Mouse (Mus musculus): ENCODE measurements at regions not wholly inside any gene's neighbourhood (a gene's known extent, or its start where the extent isn't known, plus 50 kb on each side); places are given as distances from the start of the nearest gene placed in this dataset.

GRCm38 (mm10) chr10:66780335-66781170 lies 315.4 kb upstream of the Jmjd1c start:
- Histone ChIP-seq H3K27me3 (ENCODE audit: low read depth, poor library complexity, severe bottlenecking) (no peaks in the 10 kb centered on the region), H3K9me3 (replicated peaks) (no peaks in the 10 kb centered on the region), H3K4me3 (no peak overlapping the region), H3K36me3 (no peaks in the 10 kb centered on the region), H3K27ac (peak overlapping the region; percentile 14; the same call in 1 of the 2 replicates), H3K4me1 (peaks cover 4% of the 10 kb centered on the region; the same call in 1 of the 2 replicates)
- peak; percentile 27 for DNase-seq (ENCODE audit: low spot score)
- WGBS = 83% methylated on average over 11 of the region's 11 CpGs

DNA sequence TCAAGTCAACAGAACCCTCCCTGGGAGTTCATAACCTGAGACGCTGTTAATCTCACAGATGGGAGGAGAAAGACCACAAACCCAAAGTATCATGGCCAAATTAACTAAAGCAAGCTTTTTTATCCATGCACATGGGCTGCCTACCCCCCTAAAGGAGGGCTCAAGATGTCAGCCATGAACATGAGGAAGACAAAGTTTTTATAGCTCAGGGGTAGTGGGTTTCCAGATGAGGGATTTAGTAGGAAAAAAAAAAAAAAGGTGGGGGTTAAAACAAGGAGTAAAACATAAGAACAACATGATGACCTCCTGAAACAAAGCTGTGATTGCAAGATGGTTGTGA lies 314.8 kb upstream of the Jmjd1c start:
- Histone ChIP-seq H3K4me1 (peaks cover 4% of the 10 kb centered on the region; the same call in 1 of the 2 replicates), H3K36me3 (no peaks in the 10 kb centered on the region), H3K4me3 (no peak overlapping the region), H3K27ac (no peak overlapping the region), H3K27me3 (ENCODE audit: low read depth, poor library complexity, severe bottlenecking) (no peaks in the 10 kb centered on the region), H3K9me3 (replicated peaks) (no peaks in the 10 kb centered on the region)
- WGBS = 87% methylated on average over 1 of the region's 1 CpGs
- no peak for DNase-seq (ENCODE audit: low spot score)

GRCm38 (mm10) chr10:66782025-66782424 lies 313.9 kb upstream of the Jmjd1c start:
- H3K9me3 ChIP-seq (replicated peaks) = no peaks in the 10 kb centered on the region
- H3K4me1 ChIP-seq = peaks cover 4% of the 10 kb centered on the region; the same call in 1 of the 2 replicates
- H3K27ac ChIP-seq = no peak overlapping the region
- peak; percentile 23 for DNase-seq (ENCODE audit: low spot score)
- no peaks in the 10 kb centered on the region for H3K36me3 ChIP-seq
- WGBS = 91% methylated on average over 5 of the region's 5 CpGs
- no peaks in the 10 kb centered on the region for H3K27me3 ChIP-seq (ENCODE audit: low read depth, poor library complexity, severe bottlenecking)
- H3K4me3 ChIP-seq = no peak overlapping the region

GRCm38 (mm10) chr10:66787812-66788211 lies 308.1 kb upstream of the Jmjd1c start:
- H3K4me1 ChIP-seq = no peaks in the 10 kb centered on the region
- peak; percentile 18 for DNase-seq (ENCODE audit: low spot score)
- H3K4me3 ChIP-seq = no peak overlapping the region
- no peaks in the 10 kb centered on the region for H3K9me3 ChIP-seq (replicated peaks)
- H3K27ac ChIP-seq = no peak overlapping the region
- H3K36me3 ChIP-seq = no peaks in the 10 kb centered on the region
- WGBS = 90% methylated on average over 7 of the region's 7 CpGs
- no peaks in the 10 kb centered on the region for H3K27me3 ChIP-seq (ENCODE audit: low read depth, poor library complexity, severe bottlenecking)

- WGBS = 91% methylated on average over 9 of the region's 9 CpGs
- no peaks in the 10 kb centered on the region for H3K27me3 ChIP-seq (ENCODE audit: low read depth, poor library complexity, severe bottlenecking)
- H3K36me3 ChIP-seq = no peaks in the 10 kb centered on the region
- no peak overlapping the region for H3K4me3 ChIP-seq
- no peak overlapping the region for H3K27ac ChIP-seq
- DNase-seq (ENCODE audit: low spot score) = no peak
- H3K9me3 ChIP-seq (replicated peaks) = no peaks in the 10 kb centered on the region
- H3K4me1 ChIP-seq = no peaks in the 10 kb centered on the region
These were observed 299.6 kb upstream of the Jmjd1c start for GRCm38 (mm10) chr10:66796296-66796695.

DNA sequence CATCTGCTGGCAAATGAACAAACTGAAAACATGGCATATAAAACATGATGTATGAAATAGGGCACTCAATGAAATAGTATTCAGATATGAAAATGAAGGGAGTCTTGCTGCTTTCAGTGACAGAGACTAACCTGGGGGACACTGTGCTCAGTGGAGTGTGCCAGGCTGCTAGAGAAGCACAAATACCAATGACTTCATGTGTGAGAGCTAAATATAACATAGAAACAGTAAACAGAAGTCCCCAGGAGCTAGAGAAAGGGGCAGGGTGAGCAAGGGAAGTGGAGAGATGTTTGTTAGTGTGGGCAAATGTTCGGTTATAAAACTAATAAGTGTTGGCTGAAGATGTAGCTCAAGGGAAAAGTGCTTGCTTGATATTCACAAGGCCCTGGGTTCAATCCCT lies 293.2 kb upstream of the Jmjd1c start:
- no peak overlapping the region for H3K4me3 ChIP-seq
- H3K4me1 ChIP-seq = 0 out of 2 replicates have a peak, but pooled peaks cover 2% of the 10 kb centered on the region
- H3K27ac ChIP-seq = no peak overlapping the region
- 0 out of 2 replicates have a peak, but pooled peaks cover 2% of the 10 kb centered on the region for H3K9me3 ChIP-seq (replicated peaks)
- DNase-seq (ENCODE audit: low spot score) = no peak
- H3K36me3 ChIP-seq = no peaks in the 10 kb centered on the region
- WGBS = 93% methylated on average over 1 of the region's 1 CpGs
- no peaks in the 10 kb centered on the region for H3K27me3 ChIP-seq (ENCODE audit: low read depth, poor library complexity, severe bottlenecking)

GRCm38 (mm10) chr10:66807261-66807968 lies 288.5 kb upstream of the Jmjd1c start:
- 48% methylated on average over 16 of the region's 16 CpGs for WGBS
- DNase-seq (ENCODE audit: low spot score) = peak; percentile 61

GRCm38 (mm10) chr10:66812515-66813260 lies 283.2 kb upstream of the Jmjd1c start:
- DNase-seq (ENCODE audit: low spot score) = no peak
- Histone ChIP-seq H3K27me3 (ENCODE audit: low read depth, poor library complexity, severe bottlenecking) (peaks cover 13% of the 10 kb centered on the region), H3K27ac (no peak overlapping the region), H3K36me3 (no peaks in the 10 kb centered on the region), H3K4me3 (no peak overlapping the region), H3K4me1 (peaks cover 5% of the 10 kb centered on the region; the same call in 1 of the 2 replicates), H3K9me3 (replicated peaks) (no peaks in the 10 kb centered on the region)
- 88% methylated on average over 11 of the region's 11 CpGs for WGBS

More at GRCm38 (mm10) chr10:66807261-66807968, 288.5 kb upstream of the Jmjd1c start:
- Histone ChIP-seq H3K27me3 (ENCODE audit: low read depth, poor library complexity, severe bottlenecking) (no peaks in the 10 kb centered on the region), H3K9me3 (replicated peaks) (0 out of 2 replicates have a peak, but pooled peaks cover 2% of the 10 kb centered on the region), H3K36me3 (no peaks in the 10 kb centered on the region), H3K4me3 (no peak overlapping the region), H3K4me1 (peaks cover 8% of the 10 kb centered on the region; the same call in 1 of the 2 replicates), H3K27ac (no peak overlapping the region)

DNA sequence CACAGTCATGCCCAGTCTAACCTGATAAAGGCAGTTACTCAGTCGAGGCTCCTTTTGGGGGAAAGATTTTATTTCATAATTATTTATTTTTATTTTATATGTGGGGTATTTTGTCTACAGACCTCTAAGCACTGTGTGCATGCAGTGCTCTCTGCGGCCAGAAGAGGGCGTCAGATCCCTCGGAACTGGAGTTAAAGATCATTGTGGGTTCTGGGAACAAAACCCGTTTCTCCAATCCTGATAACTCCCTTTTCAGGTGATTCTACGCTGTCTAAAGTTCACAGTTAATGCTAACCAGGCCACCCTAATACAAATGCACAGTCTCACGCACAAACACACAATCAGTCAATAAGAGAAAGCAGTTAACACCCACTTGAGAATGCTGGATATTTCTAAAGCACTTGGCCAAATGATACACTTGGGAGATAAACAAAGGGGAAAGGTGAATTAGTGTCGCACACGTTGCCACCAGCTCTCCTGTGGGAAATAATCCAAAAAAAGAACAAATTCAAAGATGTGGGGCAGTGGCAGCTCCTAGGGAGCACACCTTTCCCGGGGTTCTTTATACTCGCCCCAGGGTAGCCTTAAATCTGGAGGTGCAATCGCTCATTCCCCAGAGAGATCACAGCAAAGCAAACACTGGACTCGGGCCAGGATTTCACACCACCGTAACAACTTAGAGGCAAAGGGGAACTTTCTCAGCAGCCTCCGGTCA lies 281.9 kb upstream of the Jmjd1c start:
- 15% methylated on average over 15 of the region's 15 CpGs for WGBS
- no peaks in the 10 kb centered on the region for H3K9me3 ChIP-seq (replicated peaks)
- DNase-seq (ENCODE audit: low spot score) = peak; percentile 48
- peaks cover 13% of the 10 kb centered on the region for H3K27me3 ChIP-seq (ENCODE audit: low read depth, poor library complexity, severe bottlenecking)
- peak overlapping the region; percentile 50; the same call in 1 of the 2 replicates for H3K27ac ChIP-seq
- H3K4me3 ChIP-seq = peak overlapping the region; percentile 41
- H3K4me1 ChIP-seq = peaks cover 5% of the 10 kb centered on the region; the same call in 1 of the 2 replicates
- no peaks in the 10 kb centered on the region for H3K36me3 ChIP-seq

DNA sequence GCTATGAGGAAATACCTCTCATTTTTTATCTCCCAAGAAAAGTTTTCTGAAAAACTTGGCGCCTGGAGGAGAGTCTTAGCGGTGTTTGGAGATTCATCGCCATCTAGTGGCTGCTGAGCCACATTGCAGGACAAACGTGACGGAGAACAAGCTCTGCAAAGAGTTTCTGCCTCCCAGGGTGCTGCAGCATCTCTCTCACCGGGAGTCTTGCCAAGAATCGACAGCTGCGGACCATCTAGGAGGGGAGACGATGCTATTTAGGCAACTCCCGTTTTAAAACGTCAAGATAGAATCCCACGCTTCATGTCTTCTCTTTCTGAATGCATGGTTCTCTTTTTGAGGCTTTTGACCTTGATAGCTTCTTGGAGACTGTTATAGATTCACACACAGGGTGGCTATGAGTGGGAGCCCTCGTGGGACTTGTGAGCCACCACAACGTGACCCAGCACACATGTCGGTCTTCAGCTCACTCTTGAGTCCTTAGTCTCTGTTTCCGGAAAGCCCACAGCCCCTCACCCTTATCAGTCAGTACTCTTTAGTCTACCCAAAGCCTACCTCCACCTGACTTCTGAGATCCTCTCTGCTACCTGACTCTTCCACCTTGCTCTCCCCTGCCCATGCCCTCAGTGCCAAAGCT lies 281.2 kb upstream of the Jmjd1c start:
- H3K4me3 ChIP-seq = peak overlapping the region; percentile 41
- peaks cover 5% of the 10 kb centered on the region; the same call in 1 of the 2 replicates for H3K4me1 ChIP-seq
- no peaks in the 10 kb centered on the region for H3K36me3 ChIP-seq
- H3K27ac ChIP-seq = peak overlapping the region; percentile 50; the same call in 1 of the 2 replicates
- H3K9me3 ChIP-seq (replicated peaks) = no peaks in the 10 kb centered on the region
- DNase-seq (ENCODE audit: low spot score) = peak; percentile 78
- WGBS = 16% methylated on average over 16 of the region's 16 CpGs
- peaks cover 13% of the 10 kb centered on the region for H3K27me3 ChIP-seq (ENCODE audit: low read depth, poor library complexity, severe bottlenecking)

GRCm38 (mm10) chr10:66815951-66816350 lies 280.0 kb upstream of the Jmjd1c start:
- H3K4me3 ChIP-seq = no peak overlapping the region
- H3K27ac ChIP-seq = no peak overlapping the region
- no peaks in the 10 kb centered on the region for H3K36me3 ChIP-seq
- no peaks in the 10 kb centered on the region for H3K9me3 ChIP-seq (replicated peaks)
- H3K27me3 ChIP-seq (ENCODE audit: low read depth, poor library complexity, severe bottlenecking) = peaks cover 13% of the 10 kb centered on the region
- WGBS = 86% methylated on average over 4 of the region's 4 CpGs
- no peak for DNase-seq (ENCODE audit: low spot score)
- peaks cover 5% of the 10 kb centered on the region; the same call in 1 of the 2 replicates for H3K4me1 ChIP-seq

- H3K27me3 ChIP-seq (ENCODE audit: low read depth, poor library complexity, severe bottlenecking) = peaks cover 13% of the 10 kb centered on the region
- H3K27ac ChIP-seq = no peak overlapping the region
- H3K4me1 ChIP-seq = no peaks in the 10 kb centered on the region
- no peak for DNase-seq (ENCODE audit: low spot score)
- H3K4me3 ChIP-seq = no peak overlapping the region
- H3K36me3 ChIP-seq = no peaks in the 10 kb centered on the region
- no peaks in the 10 kb centered on the region for H3K9me3 ChIP-seq (replicated peaks)
- WGBS = 83% methylated on average over 13 of the region's 13 CpGs
These were observed 279.1 kb upstream of the Jmjd1c start for GRCm38 (mm10) chr10:66816776-66817175.

Measured in limb, embryonic 10.5 days (tissue).